Mouse (Mus musculus): Measurements from ENCODE around the gene Fcmr. TPM values are rescaled to one million over a fixed set of nuclear protein-coding genes. Genes with fewer than 3 reads are reported as not detected.

The Fcmr gene
- total RNA-seq, 2 experiments from 2014 or later, result 0.47 to 0.86 TPM

DNA sequence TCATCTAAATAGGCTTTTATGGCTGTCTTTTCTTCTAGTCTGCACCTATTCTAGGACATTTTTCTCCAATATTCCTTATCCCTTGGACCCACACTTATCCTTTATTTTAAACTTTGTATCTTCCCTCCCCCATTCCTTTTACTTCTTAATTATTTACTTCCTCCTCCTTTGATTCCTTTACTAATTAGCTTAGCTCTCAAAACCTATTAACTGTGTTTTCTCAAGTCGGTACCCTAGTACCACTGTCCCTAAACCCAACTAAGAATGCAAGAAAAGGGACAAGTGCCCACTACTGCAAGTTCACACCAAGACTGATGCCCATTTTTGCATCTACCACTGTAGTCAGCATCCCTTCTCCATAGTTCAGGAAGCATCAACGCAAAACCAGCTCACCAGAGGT lies 9.7 kb upstream of the Fcmr start:
- intact Hi-C loops (cut with DNase I), result no loop called here
- no peak for DNase-seq

DNA sequence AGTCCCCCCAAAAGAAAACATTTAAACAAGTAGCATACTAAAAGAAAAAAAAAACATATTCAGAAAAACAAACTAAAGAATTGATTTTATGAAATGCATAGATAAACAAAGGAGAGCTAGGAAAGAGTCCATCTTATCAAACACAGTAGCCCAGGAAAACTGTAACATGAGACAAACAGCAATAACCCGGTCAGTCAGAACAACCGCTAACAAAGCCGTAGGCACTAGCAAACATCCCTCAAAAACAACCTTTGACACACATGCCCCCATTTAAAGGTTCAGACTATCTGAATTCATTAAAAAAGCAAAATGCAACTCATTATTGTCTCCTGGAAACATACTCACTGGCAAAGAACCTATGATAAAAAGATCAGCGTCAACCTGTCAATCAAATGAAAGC lies 8.0 kb upstream of the Fcmr start:
- DNase-seq, result no peak
- intact Hi-C loops (cut with DNase I), result no loop called here

DNA sequence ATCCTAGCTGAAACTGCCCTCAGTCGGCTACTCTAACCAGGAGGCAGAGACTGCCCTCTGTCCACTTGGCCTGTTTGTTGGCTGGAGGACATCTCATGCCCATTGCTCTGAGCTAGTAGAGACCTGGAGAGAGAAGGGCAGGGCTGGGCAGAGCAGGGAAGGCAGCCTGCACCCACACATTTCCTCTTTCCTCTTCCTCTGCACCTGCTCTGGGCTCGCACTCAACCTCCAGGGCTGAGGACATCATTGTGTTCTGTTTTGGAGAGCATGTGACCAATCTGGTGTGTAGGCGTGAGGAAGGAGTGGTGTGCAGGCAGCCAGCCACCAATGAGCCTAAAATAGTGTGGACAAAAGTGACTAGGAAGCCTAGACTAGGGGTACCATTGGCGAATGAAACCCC lies 1.2 kb upstream of the Fcmr start:
- no peak for DNase-seq
- intact Hi-C loops (cut with DNase I), result no loop called here

DNA sequence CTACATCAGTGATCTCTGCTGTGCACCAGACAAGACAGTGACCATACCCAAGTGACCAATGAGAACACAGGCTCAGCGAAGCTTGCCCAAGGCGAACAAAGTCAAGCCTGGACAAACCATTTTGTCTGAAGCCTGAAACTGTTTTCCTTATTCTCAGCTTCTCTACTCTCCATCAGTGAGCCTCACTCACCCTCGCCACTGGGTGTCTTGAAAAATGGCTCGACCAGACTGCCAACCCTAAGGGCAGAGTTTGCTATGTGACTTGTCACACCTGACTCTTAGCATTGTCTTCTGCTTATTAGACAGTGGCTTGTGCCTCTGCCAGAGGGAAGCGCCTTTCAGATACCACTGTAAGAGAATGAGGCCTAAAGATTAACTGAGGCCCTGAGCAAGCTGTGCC lies 728 bp upstream of the Fcmr start:
- DNase-seq, result no peak
- intact Hi-C loops (cut with DNase I), result no loop called here

DNA sequence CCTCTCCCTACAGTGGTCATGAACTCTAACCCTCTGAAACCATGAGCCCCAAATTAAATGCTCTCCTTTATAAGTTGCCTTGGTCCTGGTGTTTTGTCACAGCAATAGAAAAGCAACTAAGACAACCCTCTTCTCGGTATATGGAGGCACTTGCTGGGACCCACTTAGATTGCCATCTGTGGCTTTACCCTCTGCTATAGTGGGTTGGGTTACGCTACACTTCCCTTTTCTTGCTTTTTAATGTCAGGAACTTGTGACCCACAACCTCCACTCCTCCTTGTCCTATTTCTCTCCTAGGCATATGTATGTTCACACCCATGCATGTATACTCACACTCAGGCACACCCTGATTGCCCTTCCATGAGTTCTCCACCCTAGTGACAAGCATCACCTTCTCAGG lies 7.4 kb downstream of the Fcmr start:
- intact Hi-C loops (cut with DNase I), result loop anchor here (10.0 kb wide), 2 partner anchors 262 to 328 kb away; partner anchors contain the start of gene Dyrk3
- DNase-seq, result no peak

DNA sequence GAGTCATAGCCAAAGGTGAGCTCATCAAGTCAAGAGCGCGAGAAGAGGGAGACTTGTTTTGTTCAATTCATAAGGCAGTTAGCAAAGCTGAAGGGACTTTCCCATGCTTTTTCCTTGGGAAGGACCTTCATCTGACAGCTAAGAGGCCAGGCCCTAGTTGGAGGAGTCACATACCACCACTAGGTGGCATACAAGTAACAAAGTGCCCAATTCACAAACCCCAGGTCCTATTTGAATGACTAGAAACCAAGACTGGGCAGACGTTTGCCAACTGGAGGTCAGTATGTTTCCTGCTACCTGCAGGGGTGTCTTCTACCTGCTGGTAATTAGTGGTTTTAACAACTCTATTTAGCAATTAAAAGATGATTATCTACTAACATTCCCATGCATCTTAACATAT lies 9.7 kb downstream of the Fcmr start:
- intact Hi-C loops (cut with DNase I), result loop anchor here (1.0 to 10.0 kb wide), 4 partner anchors 104 to 387 kb away; partner anchors contain the start of gene Dyrk3
- peak; percentile 64 to 70 for DNase-seq

DNA sequence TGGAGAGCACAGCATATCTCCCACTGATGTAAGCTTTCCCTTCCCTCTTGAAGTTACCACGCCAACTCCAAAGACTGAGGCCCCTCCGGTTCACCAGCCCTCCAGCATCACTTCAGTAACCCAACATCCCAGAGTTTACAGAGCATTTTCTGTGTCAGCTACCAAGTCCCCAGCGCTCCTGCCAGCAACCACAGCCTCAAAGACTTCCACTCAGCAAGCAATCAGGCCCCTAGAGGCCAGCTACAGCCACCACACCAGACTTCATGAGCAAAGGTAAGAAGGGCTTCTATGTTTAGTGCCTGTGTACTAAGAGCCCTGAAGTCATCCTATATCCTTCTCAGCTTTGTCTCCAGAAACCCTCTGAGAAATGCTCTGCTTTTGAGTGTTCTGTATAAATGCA lies 10.4 kb downstream of the Fcmr start:
- intact Hi-C loops (cut with DNase I), result loop anchor here (1.0 to 10.0 kb wide), 5 partner anchors 103 to 386 kb away; partner anchors contain the start of gene Dyrk3
- no peak for DNase-seq

DNA sequence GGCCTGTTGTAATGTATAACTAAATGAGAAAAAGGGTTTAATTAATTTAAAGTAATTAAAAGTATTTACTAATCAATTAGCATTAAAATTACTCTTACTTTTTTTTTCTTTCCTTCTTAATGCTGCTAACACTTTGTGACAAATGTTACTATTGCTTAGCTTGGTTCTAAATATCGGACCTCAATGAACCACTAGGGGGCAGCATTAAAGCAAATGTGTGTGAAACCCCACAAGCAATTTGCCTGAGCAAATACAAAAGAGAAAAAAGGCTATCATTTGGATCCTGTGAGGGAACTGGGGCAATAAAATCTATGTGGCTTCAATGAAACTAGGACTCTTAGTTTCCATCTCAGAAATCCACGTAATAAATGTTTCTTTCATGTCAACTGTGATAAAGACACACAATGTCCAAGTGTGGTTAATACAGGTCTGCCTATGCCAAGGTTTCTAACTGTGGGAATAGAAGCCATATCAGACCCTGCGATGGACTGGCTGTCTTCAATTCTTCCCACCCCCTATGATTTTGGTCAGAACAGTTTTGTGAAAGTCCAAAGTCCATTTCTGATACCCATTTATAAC lies 11.6 kb downstream of the Fcmr start:
- intact Hi-C loops (cut with DNase I), result loop anchor here (2.0 to 10.0 kb wide), 4 partner anchors 176 to 385 kb away; partner anchors contain the start of gene Dyrk3
- peak; percentile 63 to 78 for DNase-seq

DNA sequence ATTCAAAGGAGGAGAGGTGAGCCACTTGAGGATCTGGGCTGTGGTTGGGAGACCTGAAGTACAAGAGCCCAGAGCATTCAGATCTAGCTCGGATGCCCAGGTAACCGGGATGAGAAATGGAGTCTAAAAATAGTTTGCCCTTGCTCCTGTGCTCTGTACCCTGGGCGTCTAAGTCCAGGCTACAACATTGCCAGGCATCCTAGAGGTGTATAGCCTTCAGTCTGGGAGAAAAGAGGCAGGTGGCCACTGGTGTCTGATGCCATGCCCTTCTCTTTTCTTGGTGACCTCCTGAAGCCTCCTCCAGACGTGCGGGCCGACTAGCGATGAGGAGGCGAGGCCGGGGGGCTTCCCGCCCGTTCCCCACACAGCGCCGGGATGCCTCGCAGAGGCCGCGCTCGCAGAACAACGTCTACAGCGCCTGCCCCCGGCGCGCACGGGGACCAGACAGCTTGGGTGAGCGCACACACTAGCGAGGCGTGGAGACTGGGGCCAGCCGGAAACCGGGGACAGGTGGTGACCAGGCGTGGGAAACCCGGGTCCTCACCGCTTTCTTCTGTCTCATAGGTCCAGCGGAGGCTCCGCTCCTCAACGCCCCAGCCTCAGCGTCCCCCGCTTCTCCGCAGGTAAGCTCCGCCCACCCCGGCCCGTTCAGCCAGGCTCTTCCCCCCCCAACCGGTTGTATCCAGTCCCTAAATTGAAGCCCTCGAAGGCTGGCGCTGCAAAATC lies 12.6 kb downstream of the Fcmr start:
- DNase-seq, result no peak
- intact Hi-C loops (cut with DNase I), result loop anchor here (2.0 to 10.0 kb wide), 4 partner anchors 175 to 384 kb away; partner anchors contain the start of gene Dyrk3

DNA sequence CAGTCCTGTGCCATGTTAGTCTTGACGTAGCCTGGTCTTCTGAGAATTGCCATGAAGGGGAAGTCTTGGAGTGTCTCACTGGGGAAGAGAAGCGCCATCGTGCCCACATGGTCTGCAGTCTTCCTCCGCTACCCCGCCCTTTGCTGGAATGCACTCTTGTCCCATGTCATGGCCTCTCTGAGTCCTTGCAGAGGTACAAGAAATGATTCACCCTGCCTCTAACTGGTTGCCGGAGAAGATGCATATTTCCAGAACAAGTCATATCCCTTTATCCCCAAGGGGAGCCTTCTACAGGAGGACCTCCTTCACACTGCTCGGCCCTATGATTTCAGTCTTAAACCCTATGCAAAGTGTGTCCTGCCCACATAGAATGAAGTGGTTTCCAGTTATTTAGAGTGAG lies 14.5 kb downstream of the Fcmr start:
- intact Hi-C loops (cut with DNase I), result loop anchor here (5.0 to 10.0 kb wide), 3 partner anchors 255 to 382 kb away; partner anchors contain the start of gene Dyrk3
- no peak for DNase-seq

DNA sequence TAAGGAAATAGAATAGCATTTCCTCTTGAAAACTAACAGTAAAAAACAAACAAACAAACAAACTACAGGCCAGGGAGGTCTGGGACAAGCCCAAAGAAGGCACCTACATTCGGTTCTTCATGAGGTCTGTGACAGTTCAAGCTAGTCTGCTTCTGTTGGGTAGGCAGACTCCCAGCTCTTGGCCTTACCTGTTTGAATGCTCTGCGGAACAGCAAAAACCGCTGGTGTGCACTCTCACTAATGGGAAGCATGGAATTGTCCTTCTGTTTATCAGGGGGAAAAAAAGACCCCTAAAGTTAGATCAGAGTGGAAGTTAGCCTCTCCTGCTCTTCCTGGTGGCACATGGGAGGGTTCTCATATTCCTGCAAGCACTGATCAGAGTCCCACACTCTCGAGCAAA lies 17.7 kb downstream of the Fcmr start:
- intact Hi-C loops (cut with DNase I), result no loop called here
- DNase-seq, result no peak

DNA sequence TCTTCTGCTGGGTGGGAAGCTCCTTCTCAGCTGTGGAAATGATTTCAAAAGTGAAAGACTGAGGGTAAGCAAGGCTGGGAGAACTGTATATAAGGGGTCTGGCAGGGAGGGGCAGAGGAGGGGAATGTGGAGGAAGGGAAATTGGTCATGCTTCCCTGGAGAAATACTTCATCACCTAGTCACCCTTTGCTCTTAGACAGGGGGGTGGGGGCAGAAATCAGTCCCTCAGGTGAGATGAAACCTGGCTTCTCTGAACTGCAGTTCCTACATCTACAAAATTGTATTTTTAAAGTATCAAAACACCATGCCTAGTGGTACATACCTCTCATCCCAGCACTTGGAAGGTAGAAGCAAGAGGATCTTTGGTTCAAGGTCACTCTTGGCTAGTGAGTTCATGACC lies 21.9 kb downstream of the Fcmr start, which contains the start of gene Il24:
Gene Il24, minus strand, starts transcription at position 101 of the 400 bp plus-strand sequence.
- intact Hi-C loops (cut with DNase I), result no loop called here
- no peak for DNase-seq

DNA sequence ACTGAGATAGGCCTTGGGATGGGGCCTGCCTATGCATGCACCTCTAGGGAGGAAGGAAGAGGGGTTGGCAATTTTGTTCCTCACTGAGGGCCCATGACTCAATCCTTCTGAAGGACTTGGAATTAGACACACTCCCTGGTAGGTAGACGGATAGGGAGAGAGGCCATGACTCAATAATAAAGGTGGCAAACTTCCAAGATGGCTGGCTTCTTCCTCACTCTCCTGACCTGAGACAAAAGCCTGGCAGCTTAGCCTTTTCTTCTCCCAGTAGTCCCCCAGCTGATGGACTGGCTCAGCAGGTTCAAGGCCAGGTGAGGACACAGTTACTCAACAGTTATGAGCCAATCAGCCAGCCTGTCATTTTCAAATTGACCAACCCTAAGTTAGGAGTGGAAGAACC lies 27.0 kb downstream of the Fcmr start:
- intact Hi-C loops (cut with DNase I), result no loop called here

DNA sequence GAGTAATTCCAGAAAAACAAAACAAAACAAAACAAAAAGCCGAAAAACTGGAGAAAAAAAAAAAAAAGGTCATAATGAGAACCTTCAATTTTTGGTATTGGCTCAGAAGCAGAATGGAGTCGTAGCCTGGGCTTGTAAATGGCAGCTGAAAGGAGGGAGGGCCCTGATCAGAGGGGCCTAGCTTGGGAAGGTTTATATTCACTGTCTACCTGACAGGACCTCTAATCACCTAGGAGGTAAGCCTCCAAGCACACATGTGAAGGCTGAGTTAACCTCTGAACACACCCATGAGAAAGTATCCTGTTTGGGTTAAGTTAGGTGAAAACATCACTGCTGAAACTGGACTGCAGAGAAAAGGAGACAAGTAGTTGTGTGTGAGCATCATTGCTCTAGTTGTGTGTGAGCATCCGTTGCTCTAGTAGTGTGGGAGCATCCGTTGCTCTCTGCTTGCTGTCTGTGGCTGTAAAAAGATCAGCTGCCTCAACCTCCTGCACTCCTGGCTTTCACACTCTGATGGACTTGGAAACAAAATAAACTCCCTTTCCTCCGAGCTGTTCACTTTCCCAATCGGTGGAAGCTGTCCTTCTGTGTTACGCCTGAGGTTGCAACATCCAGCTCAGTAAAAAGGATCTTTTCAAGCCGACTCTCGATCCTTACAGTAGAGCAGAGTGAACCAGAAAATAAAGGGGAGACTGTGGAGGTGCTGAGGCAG lies 28.0 kb downstream of the Fcmr start:
- no peak for DNase-seq
- intact Hi-C loops (cut with DNase I), result no loop called here

More for the DNA sequence above, 27.0 kb downstream of the Fcmr start:
- no peak for DNase-seq

DNA sequence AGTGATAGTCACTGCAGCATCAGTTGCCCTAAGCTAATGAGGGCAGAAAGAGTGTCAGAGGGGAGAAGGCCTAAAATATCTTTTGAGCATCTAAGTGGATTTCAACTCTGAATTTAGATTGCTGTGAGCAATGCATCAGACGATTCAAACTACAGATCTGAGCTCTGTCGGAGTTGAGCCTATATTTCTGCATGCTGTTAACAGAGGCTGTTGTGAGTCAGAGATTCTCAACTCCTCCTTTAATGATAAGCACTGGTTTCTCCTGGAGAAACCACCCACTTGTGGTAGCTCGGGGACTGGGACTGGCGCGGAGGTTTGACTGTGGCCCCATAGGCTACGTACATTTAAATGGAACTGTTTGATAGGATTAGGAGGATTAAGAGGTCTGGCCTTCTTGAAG lies 29.0 kb downstream of the Fcmr start:
- intact Hi-C loops (cut with DNase I), result no loop called here

DNA sequence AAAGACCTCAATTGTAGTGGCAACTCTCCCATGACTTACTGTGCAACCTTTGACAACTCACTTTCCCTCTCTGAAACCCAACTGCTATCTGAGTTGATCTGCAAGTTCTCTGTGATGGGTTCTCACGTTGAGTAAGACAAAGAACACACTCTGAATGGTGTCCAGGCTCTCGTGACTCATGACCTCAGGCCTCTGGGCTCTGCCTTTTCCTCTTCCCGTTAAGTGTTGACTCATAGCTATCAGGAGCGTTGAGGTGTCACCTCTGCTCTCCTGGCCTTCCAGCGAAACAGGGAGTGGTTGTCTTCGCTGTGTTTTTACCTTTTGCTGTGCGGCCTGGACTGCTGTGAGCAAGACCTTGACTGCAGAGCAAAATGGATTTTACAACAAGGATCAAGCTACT lies 37.0 kb downstream of the Fcmr start:
- intact Hi-C loops (cut with DNase I), result no loop called here

More for the DNA sequence above, 29.0 kb downstream of the Fcmr start:
- DNase-seq, result no peak

DNA sequence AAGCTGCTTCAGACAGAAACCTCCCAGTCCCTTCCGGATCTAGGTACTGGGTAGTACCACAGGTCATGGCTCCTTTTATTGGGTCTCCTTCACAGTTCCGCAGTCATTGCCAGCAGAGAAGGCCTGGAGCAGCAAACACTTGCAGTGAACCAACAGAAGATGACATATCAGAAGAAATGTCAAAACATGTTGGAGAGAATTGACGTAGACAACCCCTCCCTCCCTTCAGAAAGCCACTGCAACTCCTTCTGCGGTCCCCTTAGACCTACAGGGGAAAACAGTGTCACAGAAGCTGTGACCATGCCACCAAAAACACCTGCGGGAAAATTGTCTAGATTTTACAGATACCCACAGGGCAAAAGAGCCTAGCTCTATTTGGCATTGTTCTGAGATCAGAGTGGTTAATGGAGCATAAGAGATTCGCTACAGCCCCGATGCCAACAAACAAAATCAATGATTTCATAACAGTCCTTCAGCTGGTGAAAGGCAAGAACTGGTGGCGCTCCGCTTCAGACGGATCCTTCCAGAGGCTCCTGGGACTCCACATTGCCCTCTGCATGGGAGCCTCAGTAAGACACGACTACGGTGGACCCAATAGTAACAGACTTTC lies 46.0 kb downstream of the Fcmr start, which contains the start of gene Il20:
Gene Il20, minus strand, starts transcription at position 51 of the 610 bp plus-strand sequence.
- intact Hi-C loops (cut with DNase I), result no loop called here

More for the DNA sequence above, 37.0 kb downstream of the Fcmr start:
- no peak for DNase-seq

DNA sequence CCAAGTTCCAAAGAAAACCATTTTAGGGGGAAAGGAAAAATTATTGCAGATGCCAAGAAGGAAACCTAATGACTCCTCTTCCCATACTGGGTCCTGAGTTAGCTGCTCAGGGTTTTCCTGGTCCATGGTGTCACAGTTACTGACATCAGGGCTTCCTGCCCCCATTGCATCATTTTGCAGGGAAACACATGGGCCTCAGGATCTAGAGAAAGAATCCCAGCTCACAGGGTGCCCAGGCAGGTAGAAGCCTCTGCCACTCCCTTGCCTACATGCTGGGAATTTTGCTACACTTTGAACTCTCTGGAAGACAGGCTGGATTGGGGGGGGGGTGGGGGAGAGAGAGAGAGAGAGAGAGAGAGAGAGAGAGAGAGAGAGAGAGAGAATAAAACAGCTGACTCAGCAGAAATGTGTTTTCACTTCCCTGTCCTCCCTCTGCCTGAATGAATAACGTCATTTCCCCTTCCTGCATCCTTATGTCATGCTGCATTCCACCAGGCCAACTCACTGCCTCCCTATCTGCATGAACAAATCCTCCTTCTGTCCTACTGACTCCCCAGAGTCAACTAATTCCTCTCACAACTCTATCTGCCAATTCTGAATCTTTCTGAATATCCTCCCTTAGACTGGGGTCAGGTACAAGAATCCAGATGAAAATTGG lies 53.0 kb downstream of the Fcmr start:
- intact Hi-C loops (cut with DNase I), result no loop called here
- peak in 1 of 2 experiments; percentile 4 for DNase-seq

More for the DNA sequence above, 46.0 kb downstream of the Fcmr start, which contains the start of gene Il20:
- DNase-seq, result no peak

DNA sequence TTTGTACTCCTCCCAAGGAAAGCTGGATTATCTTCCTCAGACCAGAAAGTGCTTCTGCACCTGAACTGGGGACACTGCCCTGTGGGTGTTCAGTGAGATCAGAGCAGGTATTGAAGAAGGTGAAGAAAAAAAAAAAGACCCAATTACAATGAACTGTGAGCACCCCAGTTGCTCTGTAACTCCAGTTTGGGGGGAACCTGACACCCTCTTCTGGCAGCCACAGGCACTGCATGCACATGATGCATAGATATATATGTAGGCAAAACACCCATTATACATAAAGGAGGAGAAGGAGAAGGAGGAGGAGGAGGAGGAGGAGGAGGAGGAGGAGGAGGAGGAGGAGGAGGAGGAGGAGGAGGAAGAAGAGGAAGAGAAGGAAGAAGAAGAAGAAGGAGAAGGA lies 61.0 kb downstream of the Fcmr start:
- no peak for DNase-seq
- intact Hi-C loops (cut with DNase I), result no loop called here

Measured in heart, postnatal 10 days (tissue).